6 mouse cellular contexts compared by ENCODE assay signal in the genomic region with DNA sequence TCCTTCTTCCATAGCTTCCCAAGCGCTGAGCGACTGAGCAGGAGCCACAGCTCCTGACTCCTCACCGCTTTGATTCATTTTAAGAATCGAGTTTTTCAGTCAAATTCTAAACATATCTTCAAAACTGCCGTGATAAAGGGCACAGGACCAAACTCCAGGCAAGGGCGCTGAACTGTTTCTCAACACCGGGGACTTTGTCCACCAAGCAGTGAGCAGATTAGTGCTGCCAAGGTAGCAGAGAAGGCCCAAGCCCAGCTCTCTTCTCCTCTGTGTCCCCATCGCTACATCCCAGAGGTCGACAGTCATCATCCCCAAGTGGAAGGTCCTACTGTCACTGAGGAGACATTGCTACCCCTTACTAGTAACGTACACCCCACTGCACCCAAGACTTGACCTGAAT.
"Had no signal": no experiment of that assay in that cellular context is flagged by ENCODE, and none has a peak within 500 bp of the region (broad histone marks: within the 10 kb centered on the region; RNA-seq: fewer than 3 reads in every experiment).

No protein-coding gene starts in this region.

- DNase-seq: liver, embryonic 13.5 days; lung, adult 2 months; lung, postnatal 4 days; midbrain, embryonic 14.5 days; spleen, adult 18-20 months; thymus, postnatal 36 days had no signal
